Mouse (Mus musculus) urinary bladder, adult 18-20 months (tissue): ENCODE measurements at regions not wholly inside any gene's neighbourhood (a gene's known extent, or its start where the extent isn't known, plus 50 kb on each side); places are given as distances from the start of the nearest gene placed in this dataset.

ENCODE experiments used
- DNase-seq, 2 experiments: peaks; one replicate each; pipeline ENCODE4 v3.0.0; 2022; ENCODE audit warnings: low spot score in 2 of 2, mixed read lengths in 2 of 2

DNA sequence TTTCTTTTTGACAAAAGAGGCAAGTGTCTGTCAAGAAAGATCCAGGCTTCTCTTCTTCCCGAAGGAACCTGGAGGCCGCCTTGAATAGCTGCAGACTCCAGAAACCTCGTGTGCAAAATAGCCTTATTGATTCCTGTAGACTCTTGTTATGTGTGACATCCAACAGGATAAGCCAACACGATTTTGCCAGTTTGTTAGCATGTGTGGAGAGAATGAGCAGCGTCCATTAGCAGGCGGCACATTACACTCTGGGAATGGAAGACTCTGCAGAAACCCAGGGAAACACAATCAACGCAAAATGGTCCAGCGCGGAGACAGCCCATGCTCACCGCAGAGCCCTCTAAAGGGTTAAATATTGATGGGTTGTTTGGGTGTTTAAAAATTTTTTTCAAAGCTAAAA, 1014.9 kb downstream of the Adgrl2 start:
- no peak for DNase-seq

DNA sequence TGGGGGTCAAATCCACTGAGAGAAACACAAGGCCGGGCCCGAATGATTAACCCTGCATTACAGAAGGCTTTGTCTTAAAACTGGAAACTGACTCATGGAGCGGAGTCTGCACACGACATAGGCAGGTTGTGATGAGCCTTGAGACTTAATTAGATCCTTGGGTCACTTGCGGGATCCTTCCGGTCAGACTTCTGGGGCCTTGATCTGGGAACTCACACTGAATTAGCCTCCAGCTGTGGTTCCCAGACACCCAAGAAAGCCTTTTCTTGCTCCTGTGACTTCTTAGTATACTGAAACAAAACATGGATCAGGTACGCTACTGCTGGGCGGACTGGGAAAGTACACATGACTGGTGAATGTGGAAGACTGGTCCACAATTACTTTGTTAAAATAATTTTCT, 1015.8 kb downstream of the Adgrl2 start:
- DNase-seq, result no peak

DNA sequence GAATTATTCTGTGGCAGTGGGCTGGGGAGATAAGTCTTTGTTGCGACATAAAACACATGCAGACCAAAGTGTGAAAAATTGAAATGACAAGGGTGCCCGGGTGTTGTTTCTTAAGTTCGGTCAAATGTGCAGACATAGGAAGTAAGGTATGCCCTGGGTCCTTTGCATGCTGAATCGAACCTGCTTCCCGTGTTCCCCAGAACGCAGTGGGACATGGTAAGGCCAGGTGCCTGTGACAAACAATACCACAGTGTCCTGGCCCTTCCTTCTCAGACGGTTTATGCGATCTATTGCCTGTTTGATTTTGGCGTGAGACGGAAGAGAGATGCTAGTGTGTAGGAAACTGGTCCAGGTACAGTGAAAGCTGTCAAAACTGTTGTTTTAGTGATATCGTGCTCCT, 1022.1 kb downstream of the Adgrl2 start:
- no peak for DNase-seq

DNA sequence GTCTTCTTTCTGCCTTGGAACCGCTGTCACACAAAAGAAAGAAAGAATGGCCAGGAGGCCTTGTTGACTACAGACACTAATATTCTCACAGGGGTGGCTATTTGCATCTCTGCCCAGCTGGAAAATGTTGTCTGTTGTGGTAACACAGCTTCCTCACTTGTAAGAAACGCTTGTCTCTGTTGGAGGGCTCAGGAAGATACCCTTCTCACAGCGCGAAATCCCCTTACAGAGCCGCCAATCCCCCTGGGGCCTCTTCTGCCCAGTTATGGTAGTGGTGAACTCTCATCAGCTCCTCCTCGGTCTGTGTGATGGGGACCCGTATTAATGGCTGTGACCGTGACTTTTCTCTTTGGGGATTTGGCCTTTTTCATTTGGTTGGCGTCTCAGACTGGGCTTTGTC, 1022.5 kb downstream of the Adgrl2 start:
- no peak for DNase-seq

DNA sequence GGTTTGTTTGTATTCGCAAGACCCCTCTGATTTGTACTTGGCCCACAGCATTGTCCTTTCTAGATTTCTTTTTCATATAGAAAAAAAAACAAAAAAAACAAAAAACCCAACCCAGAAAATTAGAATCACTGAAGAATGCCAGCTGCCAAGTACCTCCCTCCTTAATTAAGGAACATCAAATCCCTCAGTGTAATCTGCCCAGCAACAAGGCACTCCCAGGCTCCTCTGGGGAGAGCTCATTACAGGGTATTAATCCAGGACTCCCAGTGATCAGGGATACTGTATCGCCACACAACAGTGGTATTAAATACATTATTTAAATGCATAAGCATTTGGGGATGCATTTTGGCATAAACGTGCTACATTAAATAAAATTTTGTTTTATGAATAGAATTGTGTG, 1023.1 kb downstream of the Adgrl2 start:
- DNase-seq, result no peak

DNA sequence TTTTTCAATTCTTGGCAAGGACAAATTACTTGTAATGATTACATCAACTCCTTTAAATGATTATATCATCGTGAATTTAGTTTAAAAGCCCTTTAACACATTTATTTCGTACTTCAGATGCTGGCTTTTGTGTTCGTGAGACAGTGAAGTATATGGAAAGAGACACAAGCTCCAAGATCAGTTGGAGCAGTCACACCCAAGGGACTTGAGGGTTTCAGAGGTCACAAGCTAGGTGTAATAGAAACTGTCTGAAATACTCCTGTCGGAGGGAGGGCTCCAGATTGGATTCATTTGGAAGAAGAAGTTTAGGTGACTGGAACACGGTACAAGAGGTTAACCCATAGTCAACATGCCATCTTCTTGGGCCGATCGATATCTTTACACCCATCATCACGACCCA, 1023.5 kb downstream of the Adgrl2 start:
- DNase-seq, result no peak

DNA sequence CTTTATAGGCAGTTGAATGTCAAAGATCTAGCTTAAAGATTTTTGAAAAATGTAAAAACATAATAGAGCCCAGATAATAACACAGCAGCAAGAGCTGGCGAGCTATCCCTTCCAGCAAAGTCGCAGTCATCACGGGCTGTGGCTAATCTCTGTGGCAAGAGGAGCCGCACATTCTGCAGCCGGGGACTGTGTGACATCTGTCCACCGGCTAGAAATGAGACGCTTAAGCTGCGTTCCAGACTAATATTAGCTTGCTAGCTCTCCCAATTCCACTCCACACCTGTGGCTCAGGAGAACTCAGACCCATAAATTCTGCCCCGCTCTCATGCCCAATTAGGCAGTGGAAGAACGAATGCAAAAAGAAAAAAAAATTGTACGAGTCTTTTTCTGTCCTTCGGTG, 1024.0 kb downstream of the Adgrl2 start:
- DNase-seq, result no peak

DNA sequence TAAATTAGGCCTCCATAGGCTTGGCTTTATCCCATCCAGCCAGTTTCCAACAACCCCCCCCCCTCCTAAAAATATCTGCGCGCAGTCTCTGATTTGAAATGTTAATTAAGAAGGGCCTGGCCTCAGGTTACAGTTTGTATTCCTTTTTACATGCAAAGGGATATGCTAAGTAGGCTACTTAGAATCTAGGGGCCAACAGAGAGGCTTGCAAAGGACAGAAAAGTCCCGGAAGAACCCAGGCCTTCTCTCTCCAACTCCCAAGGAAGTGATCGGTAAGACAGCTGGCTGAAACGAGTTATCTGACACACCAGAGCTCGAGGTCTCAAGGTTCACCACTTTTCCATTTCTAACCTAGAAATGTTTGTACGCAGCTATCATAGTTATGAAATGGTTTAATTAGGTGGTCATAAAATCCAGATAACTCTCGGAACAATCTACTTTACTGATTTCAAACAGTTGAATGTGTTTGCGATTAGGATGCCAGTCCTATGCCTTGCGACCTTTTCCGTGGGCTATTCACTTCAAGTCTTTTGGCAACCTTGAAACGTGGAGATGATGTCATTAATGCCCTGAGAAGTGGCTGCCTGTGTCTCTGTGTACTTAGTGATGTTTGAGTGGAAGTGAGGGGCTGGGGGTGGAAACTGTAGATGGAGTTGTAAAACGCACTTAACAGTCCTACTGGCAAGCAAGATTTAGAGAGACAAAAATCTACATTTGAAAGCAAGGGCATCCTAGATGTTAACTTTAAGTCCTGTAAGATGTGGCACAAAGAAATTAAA, 1026.5 kb downstream of the Adgrl2 start:
- DNase-seq, result no peak

DNA sequence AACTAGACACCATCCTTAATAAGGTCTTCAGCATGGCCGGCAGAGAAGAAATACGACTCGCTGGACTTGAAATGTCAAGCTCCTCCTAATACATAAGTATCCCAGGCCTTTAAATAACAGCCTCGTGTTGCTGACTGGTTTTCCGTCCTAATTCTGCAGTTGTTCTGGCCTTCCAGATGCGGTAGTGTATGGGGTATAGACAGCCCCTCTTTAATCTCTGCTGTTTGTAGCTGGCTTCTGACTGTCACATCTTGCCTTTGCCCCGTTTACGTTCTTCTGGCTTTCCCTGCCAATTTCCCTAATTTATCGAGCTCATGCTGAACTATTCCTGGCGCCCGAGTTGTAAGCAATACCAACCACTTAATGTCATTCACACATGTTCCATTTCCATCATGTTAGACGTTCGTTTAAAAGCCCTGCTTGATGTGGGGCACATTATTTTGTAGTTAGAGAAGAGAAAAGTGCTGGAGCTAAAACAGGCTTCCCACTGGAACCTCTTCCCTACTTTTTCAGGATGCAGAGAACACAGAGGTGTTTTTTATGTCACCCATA, 1042.2 kb downstream of the Adgrl2 start:
- DNase-seq, result no peak

DNA sequence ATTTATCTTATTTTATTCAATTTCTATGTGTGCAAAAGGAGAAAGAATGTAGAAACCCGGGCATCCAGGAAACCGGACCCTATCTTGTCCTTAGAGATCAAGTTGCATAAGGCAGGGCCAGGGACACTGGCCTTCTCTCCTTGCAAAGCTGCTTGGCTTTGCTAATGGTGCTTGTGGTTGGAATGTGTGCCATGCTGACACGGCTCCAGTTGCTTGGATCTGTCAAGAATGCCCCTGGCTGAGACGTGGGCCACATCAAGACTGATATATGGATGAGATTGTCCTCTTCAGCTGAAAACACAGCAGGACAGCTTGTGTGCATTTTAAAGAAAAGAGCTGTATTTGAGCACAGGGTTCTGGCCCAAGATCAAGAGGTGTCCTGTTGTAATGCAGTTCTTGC, 1047.0 kb downstream of the Adgrl2 start:
- DNase-seq, result no peak

DNA sequence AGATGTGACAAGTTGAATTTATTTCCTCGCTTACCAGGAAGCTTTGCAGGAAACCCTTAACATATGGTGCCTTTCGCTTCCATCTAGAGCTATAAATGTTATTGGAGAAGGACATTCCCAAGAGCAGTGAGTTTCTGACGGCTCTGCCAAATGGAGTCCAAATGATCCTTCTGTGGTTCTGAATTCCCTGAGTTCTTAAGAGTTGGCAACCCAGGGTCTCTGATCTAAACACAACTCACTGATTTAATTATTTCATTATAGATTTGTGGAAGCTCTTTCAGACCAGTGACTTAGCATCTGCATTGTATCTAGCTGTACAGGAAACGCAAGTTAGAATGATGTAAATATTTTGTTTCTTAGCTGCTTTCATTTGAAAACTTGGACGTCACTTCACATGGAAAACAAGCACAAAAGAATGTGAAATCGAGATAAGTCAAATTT, 1059.5 kb downstream of the Adgrl2 start:
- DNase-seq, result no peak

DNA sequence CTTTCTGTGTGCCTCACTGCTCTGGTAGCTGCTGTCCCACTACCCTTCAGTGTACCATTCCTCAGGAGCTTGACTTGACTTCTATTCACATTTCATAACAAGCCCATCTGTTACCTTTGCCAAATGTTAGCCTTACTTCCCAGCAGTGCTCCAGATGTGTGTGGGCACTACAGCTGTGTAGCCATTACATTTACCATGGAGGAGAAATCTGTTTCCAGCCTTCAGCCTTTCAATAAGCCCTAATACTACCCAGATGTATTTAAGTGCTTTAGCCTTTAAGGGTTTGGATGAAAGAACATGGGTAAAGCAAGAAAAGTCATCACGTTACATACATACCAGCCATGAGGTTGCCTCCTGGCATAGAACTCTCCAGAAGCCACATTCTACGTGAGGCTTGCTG, 1068.0 kb downstream of the Ttll7 start:
- no peak for DNase-seq

DNA sequence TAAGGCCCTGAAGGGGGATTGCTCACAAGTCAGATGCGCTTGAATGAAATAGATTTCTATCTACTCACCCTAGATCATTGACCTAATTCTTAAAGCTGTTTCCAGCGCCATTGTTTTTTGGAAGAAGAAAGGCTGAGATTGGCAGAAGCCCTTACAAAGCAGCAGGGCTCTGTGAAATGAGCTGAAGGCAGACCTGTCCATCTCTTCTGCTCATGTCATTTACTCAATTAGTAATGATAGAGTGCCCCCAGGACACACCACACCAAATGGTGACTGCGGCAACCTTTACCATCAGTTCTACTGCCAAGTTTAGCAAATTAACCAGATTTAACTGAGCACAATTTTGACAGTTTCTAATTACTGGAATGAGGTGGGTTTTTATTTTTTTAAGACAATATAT, 1067.5 kb downstream of the Ttll7 start:
- DNase-seq, result no peak

DNA sequence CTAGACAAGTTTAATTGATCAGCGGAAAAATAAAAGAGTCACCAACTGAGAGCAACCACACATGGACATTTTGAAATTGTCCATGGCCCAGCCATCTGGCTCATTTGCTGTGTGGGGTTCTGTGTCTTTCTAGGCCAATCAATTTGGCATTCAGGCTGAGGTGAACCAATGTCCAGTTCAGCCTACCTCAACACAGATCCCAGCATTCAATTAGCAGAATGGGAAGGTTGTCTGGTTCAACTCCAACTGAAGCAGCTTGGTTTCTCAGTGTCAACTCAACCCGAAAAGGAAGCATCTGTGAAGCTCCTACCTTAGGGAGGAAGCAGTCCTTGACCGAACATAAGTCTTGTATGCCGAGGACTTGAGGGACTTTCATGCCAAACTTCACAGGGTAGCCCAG, 1067.0 kb downstream of the Ttll7 start:
- DNase-seq, result no peak

DNA sequence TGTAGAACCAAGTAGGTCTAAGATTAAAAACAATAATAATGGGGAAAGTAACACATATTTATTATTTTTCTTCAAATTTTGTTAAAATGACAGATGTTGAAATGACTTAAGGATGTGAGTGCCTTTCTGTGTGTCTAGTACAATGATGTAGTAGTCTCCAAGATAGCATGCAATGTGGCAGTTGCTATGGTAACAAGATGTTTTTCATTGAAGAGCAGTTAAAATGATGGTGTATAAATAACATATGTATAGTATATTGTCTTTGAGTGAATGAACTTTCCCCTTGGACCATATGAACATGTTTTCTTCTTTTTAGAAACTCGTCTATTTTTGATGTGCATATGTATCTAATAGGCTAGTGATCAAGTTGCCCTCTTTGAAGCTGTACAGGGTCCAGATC, 1044.6 kb downstream of the Ttll7 start:
- no peak for DNase-seq

DNA sequence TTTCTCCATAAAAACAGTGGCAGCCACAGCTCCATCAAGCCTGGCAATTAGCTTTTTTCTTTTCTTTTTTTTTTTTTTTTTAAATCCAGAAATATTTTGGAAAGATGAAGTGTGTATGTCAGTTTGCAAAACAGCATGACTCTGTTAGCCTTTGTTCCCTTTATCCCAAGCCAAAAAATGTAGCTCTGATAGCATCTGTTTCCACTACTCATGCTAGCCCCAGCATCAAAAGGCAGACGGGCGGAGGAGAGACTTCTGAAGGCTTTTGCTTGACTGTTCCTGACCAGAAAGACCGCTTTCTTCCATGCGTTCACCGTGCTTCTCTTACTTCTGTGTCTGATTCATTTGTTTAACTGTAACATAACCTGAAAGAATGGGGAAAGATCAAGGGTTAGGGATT, 1039.5 kb downstream of the Ttll7 start:
- no peak for DNase-seq

DNA sequence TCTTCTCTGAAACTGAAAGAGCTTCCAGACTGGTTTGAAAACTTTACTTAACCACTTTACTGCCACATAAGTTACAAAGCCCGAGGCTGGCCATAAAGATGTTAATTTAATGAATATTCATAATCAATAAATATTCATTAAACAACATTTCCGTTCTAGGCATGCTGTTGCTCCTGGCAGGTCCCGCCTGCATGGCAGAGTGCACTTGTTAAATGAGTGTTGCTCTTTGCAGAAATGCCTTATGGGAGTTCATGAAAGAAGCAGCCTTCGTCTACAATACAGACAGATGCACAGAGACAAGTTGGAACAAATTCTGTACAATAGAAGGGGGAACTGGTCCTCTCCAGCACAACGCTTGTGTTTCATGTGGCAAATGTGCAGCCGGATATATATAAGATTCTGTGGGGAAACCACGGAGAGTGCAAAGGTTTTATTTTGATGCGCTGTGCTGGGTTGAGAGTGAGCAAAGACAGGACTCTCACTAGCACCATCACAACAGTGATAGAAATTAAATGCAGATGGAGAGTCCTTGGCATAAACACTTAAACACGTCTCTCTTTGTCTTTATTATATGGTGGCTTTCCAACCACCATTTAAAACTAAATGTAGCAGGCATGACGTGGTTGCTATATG, 1034.2 kb downstream of the Ttll7 start:
- no peak for DNase-seq

DNA sequence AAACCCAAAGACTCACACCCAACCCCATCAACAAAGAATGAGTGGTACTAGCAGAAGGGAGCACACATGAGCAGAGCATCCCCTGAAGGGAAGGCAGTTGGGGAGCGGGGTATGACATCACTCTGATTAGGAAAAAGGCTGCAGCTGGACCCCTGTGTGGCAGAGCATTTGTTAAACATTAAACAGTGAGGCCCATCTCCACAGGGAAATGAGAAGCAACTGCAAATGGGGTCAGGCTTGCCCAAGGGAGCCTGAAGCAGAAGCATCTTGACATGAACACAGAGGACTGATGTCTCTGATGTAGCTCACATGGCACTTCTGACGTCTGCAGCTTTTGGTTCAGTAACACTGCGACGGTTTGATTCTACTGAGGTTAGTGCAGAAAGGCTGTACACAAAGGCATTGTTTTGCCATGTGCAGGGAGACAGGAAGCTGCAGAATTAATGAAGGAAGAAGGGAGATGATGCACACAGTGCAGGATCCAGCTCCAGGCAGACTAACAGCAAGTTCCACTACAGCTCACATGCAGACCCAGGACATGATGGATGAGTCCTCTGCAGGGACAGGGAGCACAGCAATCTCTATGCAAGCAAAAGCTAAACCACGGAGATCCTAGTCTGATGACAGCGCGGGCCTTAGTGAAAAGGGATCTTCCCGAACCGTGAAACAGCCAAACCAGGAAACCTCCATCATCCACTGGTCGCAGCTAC, 1030.9 kb downstream of the Ttll7 start:
- no peak for DNase-seq

DNA sequence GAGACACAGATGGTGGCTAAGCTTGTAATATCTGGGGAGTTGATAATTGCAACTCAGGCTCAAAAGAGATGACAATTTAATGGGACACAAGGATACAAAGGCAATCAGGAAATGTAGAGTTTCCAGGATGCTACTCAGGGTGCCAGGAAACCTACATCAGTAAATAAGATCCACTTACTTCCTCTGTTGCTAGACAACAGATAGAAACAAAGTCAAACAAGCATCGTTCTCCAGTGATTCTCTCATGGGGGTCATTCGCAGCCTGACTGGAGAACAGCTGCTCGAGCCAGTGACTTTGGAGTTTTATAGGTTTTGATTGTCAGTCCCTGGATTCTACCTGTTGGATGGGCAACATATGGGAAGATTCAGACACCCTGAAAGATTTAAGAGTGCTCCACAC, 1026.5 kb downstream of the Ttll7 start:
- DNase-seq, result no peak

DNA sequence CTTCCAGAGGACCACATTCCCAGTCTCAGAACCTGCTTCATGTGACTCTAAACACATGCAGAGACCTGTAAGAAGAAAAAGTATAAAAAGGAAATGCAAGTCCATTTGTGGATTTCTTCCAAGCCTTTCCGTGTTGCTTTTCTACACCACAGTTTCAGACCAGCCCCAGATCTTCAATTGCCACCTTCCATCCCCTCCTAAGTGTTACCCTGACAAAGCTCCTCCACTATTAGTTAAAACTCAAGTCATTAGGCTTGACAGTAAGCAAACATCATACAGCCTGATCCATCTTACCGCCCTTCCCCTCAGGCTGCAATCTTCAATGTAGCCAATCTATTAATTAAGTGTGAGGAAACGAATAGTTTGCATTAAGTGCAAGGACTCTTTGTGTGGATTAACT, 1016.1 kb downstream of the Ttll7 start:
- DNase-seq, result no peak

DNA sequence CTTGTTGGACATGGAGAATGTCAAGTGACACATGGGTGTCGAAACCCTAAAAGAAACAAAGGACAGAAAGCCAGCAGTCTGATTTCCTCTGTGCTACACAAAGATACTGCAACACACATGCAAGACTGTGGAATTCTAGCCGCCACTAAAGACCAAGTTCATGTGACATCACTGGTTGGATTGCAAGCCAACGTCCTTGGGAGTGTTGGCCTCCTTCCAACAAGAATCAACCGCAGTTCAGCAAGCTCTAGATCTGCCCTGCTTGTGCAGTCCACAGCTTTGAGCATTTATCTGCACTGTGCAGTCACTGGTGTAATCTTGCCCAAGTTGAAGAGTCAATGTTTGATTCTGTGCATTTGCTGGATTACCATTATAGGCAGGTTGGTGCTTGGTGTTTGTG, 1001.2 kb downstream of the Ttll7 start:
- DNase-seq, result no peak

DNA sequence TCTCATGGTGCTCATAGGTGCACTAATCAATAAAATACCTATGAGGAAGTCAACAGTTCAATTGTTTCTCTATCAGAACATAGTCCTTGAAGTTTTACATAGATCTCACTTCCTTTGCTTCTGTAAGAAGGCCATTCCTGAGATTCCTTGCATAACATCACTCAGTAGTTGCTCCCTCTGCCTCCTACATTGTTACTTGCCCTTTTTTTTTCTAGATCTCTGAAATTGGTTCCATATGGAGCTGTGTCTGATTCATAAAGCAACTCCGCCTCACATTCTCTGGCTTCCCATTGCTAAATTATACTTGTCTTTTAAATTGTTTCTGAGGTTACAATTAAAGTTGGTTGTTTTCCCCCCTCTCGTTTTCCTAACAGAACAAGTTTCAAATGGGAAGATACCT, 1000.7 kb downstream of the Ttll7 start:
- no peak for DNase-seq

DNA sequence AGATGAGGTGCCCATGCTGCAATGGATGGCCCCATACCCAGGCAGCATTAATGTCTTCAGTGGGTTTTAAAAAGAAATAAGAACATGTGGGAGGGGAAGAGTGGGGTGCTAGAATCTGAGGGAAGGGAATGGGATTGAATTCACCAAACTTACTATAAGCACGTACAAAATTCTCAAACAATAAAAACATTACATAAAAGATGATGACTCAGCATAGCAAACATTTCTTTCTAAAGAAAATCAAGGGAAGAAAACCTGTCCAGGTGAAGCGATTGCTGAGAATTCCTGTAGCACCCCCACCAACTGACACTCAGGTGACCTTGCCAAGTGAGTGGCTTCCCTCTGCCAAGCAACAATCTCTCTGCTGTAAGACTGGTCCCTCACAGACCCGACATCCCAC, 989.2 kb downstream of the Ttll7 start:
- DNase-seq, result no peak
